Mouse (Mus musculus): ENCODE results near the gene Haghl.
A peak's percentile ranks its signal among the peaks of the same experiment; 100 is the strongest.
"Not testable (repeated sequence)": the region's sequence is repeated elsewhere in the genome, so short reads cannot be mapped to it uniquely, and the experiment has no call there.

Haghl gene

GRCm38 (mm10) chr17:25743831-25744230, 41.6 kb downstream of the Haghl start:
- no peak for DNase-seq

GRCm38 (mm10) chr17:25741471-25741870, 44.0 kb downstream of the Haghl start:
- not testable (repeated sequence) for DNase-seq

DNA sequence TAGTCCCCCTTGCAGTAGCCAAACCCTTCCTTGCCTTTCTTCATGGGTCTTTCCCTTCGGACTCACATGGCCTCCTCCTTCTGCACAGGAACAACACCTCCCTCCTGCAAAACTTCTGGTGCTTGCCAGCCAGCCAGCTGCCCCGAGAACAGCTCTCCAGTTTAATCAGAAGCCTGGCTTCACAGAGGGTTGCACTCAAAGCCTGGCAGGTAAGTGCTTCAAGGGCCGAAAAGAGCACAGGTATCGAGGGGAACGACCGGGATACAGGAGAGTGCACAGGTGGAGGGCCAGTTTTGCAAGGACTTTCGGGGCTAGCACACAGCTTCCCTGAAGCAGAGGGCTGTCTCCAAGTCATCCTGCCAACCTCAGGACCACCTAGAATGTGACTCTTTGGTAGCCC, 46.6 kb downstream of the Haghl start:
- DNase-seq, result no peak

GRCm38 (mm10) chr17:25735745-25736144, 49.7 kb downstream of the Haghl start, which contains the start of gene Mslnl:
Gene Mslnl, plus strand, starts transcription at chr17:25736042.
- no peak for DNase-seq

DNA sequence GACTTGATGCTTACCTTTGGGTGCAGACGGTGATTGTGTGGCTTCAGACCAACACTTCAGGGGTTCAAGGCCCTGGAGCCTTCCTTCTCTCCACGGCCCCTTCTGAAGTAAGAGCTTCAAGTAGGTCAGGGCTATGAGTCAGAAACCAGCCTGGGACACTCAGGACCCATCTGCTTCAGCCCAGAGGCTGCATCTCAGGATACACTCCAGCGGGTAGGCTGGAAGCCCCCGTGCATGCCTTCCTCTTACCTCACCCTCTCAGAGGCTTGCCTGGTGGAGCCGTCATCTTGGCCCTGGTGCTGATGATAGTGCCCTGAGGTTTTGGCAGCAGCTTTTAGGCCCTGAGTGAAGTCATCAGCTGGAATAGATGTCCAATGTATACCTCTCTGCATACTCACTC, 50.2 kb downstream of the Haghl start:
- DNase-seq, result no peak

- peak; percentile 85 to 93 for DNase-seq
Measured at GRCm38 (mm10) chr17:25732082-25732481, 53.4 kb downstream of the Haghl start.
